Mouse (Mus musculus) thymus, adult 2 months (tissue): ENCODE data around the gene Ddr2. TPM values are rescaled to one million over a fixed set of nuclear protein-coding genes. Genes with fewer than 3 reads are reported as not detected.

ENCODE experiments used
- DNase-seq: peaks from one replicate; pipeline ENCODE4 v3.0.0; 2021
- H3K27ac ChIP-seq: fragments of 200-500 bp; 2 replicates; pipeline ENCODE4 v1.5.1; 2012; ENCODE audit warnings: low read length, control low read depth; ENCODE audit not compliant: control insufficient read depth, insufficient read depth
- H3K27me3 ChIP-seq: fragments of 200-500 bp; 2 replicates; pipeline ENCODE4 v1.6.1; 2012; ENCODE audit warnings: mild to moderate bottlenecking, low read length, moderate library complexity, mixed read lengths; ENCODE audit not compliant: control insufficient read depth, insufficient read depth
- H3K36me3 ChIP-seq: fragments of 200-500 bp; 2 replicates; pipeline ENCODE4 v1.6.1; 2012; ENCODE audit warnings: mild to moderate bottlenecking, low read length, moderate library complexity; ENCODE audit not compliant: control insufficient read depth, insufficient read depth
- H3K4me1 ChIP-seq: fragments of 200-500 bp; replicated peaks from 2 replicates; pipeline ENCODE4 v1.6.1; 2012; ENCODE audit warnings: low read length; ENCODE audit not compliant: control insufficient read depth, insufficient read depth
- H3K4me3 ChIP-seq: fragments of 200-500 bp; 2 replicates; pipeline ENCODE4 v1.5.1; 2012; ENCODE audit warnings: mild to moderate bottlenecking, low read length, control low read depth, moderate library complexity; ENCODE audit not compliant: control insufficient read depth, insufficient read depth
- CTCF ChIP-seq: fragments of 200-500 bp; IDR thresholded peaks from 2 replicates; pipeline ENCODE4 v1.5.1; 2012; ENCODE audit warnings: mild to moderate bottlenecking, control low read depth, low read length, moderate library complexity, borderline replicate concordance; ENCODE audit not compliant: control insufficient read depth, poor library complexity, insufficient read depth; ENCODE audit errors: extremely low read depth
- POLR2A ChIP-seq: fragments of 200-500 bp; IDR thresholded peaks from 2 replicates; pipeline ENCODE4 v1.6.1; 2012; ENCODE audit warnings: mild to moderate bottlenecking, low read length, control low read depth, moderate library complexity; ENCODE audit not compliant: control insufficient read depth, poor library complexity, insufficient read depth; ENCODE audit errors: extremely low read depth
- WGBS: fragments of 180-500 bp; shearing (Covaris S2); methylation state at CpG from one replicate; pipeline ENCODE4 v1.1.7; 2018; 5-methylcytosine and 5-hydroxymethylcytosine counted together
- polyA plus RNA-seq: library from polyadenylated mRNA; depleted of rRNA; stranded (reverse); fragments of >200 nt; gene quantifications from 2 replicates; pipeline ENCODE4 v1.2.3, GENCODE M21; 2012

Ddr2 gene
- polyA plus RNA-seq, 1 experiment = 4.2 TPM

GRCm38 (mm10) chr1:170051631-170052177 is 58.9 kb downstream of the Ddr2 start:
- H3K27ac ChIP-seq = no peak overlapping the region
- no peak overlapping the region for H3K4me3 ChIP-seq
- H3K36me3 ChIP-seq = no peaks in the 10 kb centered on the region
- H3K27me3 ChIP-seq = no peaks in the 10 kb centered on the region
- no peak for TF ChIP-seq POLR2A
- no peak for TF ChIP-seq CTCF
- H3K4me1 ChIP-seq = no peaks in the 10 kb centered on the region
- DNase-seq = no peak
- WGBS = 85% methylated on average over 5 of the region's 5 CpGs

- TF ChIP-seq POLR2A (no peak), CTCF (no peak)
- H3K4me1 ChIP-seq = no peaks in the 10 kb centered on the region
- DNase-seq = no peak
- no peaks in the 10 kb centered on the region for H3K27me3 ChIP-seq
- H3K4me3 ChIP-seq = no peak overlapping the region
- H3K36me3 ChIP-seq = no peaks in the 10 kb centered on the region
- no peak overlapping the region for H3K27ac ChIP-seq
- 82% methylated on average over 4 of the region's 4 CpGs for WGBS
Observed at GRCm38 (mm10) chr1:170048434-170048833, 62.1 kb downstream of the Ddr2 start.

GRCm38 (mm10) chr1:170044726-170045471 is 65.7 kb downstream of the Ddr2 start:
- WGBS = 79% methylated on average over 9 of the region's 9 CpGs
- no peak overlapping the region for H3K27ac ChIP-seq
- H3K27me3 ChIP-seq = no peaks in the 10 kb centered on the region
- H3K36me3 ChIP-seq = no peaks in the 10 kb centered on the region
- no peak overlapping the region for H3K4me3 ChIP-seq
- TF ChIP-seq POLR2A (no peak), CTCF (no peak)
- H3K4me1 ChIP-seq = no peaks in the 10 kb centered on the region
- DNase-seq = no peak

GRCm38 (mm10) chr1:170043753-170044152 is 66.8 kb downstream of the Ddr2 start:
- no peak for DNase-seq
- Histone ChIP-seq H3K36me3 (no peaks in the 10 kb centered on the region), H3K4me3 (no peak overlapping the region), H3K27me3 (no peaks in the 10 kb centered on the region), H3K27ac (no peak overlapping the region), H3K4me1 (no peaks in the 10 kb centered on the region)
- TF ChIP-seq CTCF (no peak), POLR2A (no peak)

- 93% methylated on average over 5 of the region's 5 CpGs for WGBS
Observed at GRCm38 (mm10) chr1:170042996-170043395, 67.6 kb downstream of the Ddr2 start.

GRCm38 (mm10) chr1:170039402-170039801 is 71.2 kb downstream of the Ddr2 start:
- Histone ChIP-seq H3K4me3 (no peak overlapping the region), H3K27ac (no peak overlapping the region), H3K4me1 (no peaks in the 10 kb centered on the region), H3K27me3 (no peaks in the 10 kb centered on the region), H3K36me3 (no peaks in the 10 kb centered on the region)
- TF ChIP-seq POLR2A (no peak), CTCF (no peak)
- 79% methylated on average over 4 of the region's 4 CpGs for WGBS
- DNase-seq = no peak

More at GRCm38 (mm10) chr1:170042996-170043395, 67.6 kb downstream of the Ddr2 start:
- DNase-seq = no peak
- Histone ChIP-seq H3K4me1 (no peaks in the 10 kb centered on the region), H3K27ac (no peak overlapping the region), H3K27me3 (no peaks in the 10 kb centered on the region), H3K36me3 (no peaks in the 10 kb centered on the region), H3K4me3 (no peak overlapping the region)
- no peak for TF ChIP-seq POLR2A
- TF ChIP-seq CTCF = no peak

GRCm38 (mm10) chr1:170035575-170035974 is 75.0 kb downstream of the Ddr2 start:
- Histone ChIP-seq H3K36me3 (no peaks in the 10 kb centered on the region), H3K27ac (no peak overlapping the region), H3K4me1 (no peaks in the 10 kb centered on the region), H3K4me3 (no peak overlapping the region), H3K27me3 (no peaks in the 10 kb centered on the region)
- WGBS = 8% methylated on average over 3 of the region's 3 CpGs
- DNase-seq = no peak
- TF ChIP-seq CTCF (no peak), POLR2A (no peak)
